In the genomic region with DNA sequence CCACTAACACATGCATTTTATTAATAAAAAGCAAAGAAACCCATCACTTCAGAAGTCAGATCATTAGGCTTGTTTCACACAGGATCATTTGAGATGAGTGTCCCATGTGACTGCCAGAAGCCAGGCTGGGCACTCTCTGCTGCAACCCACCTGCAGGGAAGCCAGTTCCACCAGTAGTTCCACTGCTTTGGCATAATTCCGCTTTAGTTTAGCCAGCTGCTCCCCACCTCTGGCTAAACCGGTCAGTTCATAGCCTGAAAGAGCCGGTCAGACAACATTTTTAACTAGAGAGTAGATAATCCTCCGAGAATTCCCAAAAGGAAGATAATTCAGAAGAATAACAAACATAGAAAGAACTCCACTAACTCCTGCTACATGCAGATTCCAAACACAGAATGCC, we compare ENCODE assay signal across 26 mouse cellular contexts. TPM values are rescaled to one million over a fixed set of nuclear protein-coding genes. Genes with fewer than 3 reads are reported as not detected.
DNase-seq lines count a peak whose midpoint lies in the region; ATAC-seq and TF ChIP-seq lines count a peak whose summit lies in the region.
"Had no signal": no experiment of that assay in that cellular context is flagged by ENCODE, and none has a peak within 500 bp of the region (broad histone marks: within the 10 kb centered on the region; RNA-seq: fewer than 3 reads in every experiment).

No protein-coding gene starts in this region.

- H3K36me3 ChIP-seq in kidney, adult 2 months (ENCODE audit: control insufficient read depth, insufficient read depth, low read length) = peaks cover 11% of the 10 kb centered on the region
- H3K36me3 ChIP-seq in stomach, embryonic 16.5 days (ENCODE audit: control insufficient read depth, insufficient read depth, low read length) = 0 out of 2 replicates have a peak, but pooled peaks cover 9% of the 10 kb centered on the region

- H3K27ac ChIP-seq in kidney, adult 2 months (ENCODE audit: insufficient read depth, low read depth, low read length) = peak overlapping the region; percentile 23; the same call in 1 of the 2 replicates
- 0 out of 2 replicates have a peak overlapping the region, but pooled peaks have one; percentile 4 for H3K27ac ChIP-seq in stomach, embryonic 16.5 days (ENCODE audit: low read length)
- H3K27ac ChIP-seq: embryonic facial prominence, embryonic 13.5 days; gastrocnemius, adult 2 months; heart, embryonic 10.5 days; heart, embryonic 13.5 days; hindbrain, embryonic 14.5 days; hindbrain, postnatal 0 days had no signal

- no peaks in the 10 kb centered on the region for H3K9me3 ChIP-seq in stomach, embryonic 16.5 days (replicated peaks; ENCODE audit: control insufficient read depth, low read length)
- H3K9me3 ChIP-seq: embryonic facial prominence, embryonic 13.5 days; heart, embryonic 10.5 days; heart, embryonic 13.5 days had no signal

- no peak overlapping the region for H3K4me3 ChIP-seq in kidney, adult 2 months (ENCODE audit: insufficient read depth, low read depth, low read length)
- H3K4me3 ChIP-seq in stomach, embryonic 16.5 days (replicated peaks; ENCODE audit: low read length) = no peak overlapping the region
- H3K4me3 ChIP-seq: embryonic facial prominence, embryonic 13.5 days; gastrocnemius, adult 2 months; heart, embryonic 10.5 days; heart, embryonic 13.5 days had no signal

- no peak for TF ChIP-seq CTCF in kidney, adult 2 months (conservative IDR thresholded peaks at IDR 0.05; ENCODE audit: insufficient read depth, insufficient read length, low read depth, low read length)

- WGBS in kidney, adult 2 months = 92% methylated on average over 4 of the region's 4 CpGs
- WGBS in stomach, embryonic 16.5 days = 65% methylated on average over 4 of the region's 4 CpGs

- no peaks in the 10 kb centered on the region for H3K4me1 ChIP-seq in kidney, adult 2 months (ENCODE audit: control insufficient read depth, insufficient read depth, low read length)
- no peaks in the 10 kb centered on the region for H3K4me1 ChIP-seq in stomach, embryonic 16.5 days (ENCODE audit: control insufficient read depth, insufficient read depth, low read length)
- H3K4me1 ChIP-seq: embryonic facial prominence, embryonic 13.5 days; heart, embryonic 10.5 days; heart, embryonic 13.5 days had no signal

- H3K4me2 ChIP-seq in stomach, embryonic 16.5 days (ENCODE audit: low read depth, low read length) = no peak overlapping the region
- H3K4me2 ChIP-seq: embryonic facial prominence, embryonic 13.5 days; heart, embryonic 13.5 days; hindbrain, embryonic 14.5 days had no signal

- ATAC-seq in stomach, embryonic 16.5 days (ENCODE audit: insufficient read depth, low FRiP score) = no peak
- ATAC-seq: CD4-positive, CD25-positive, alpha-beta regulatory T cell, adult 4 months; forebrain, embryonic 14.5 days; forebrain, postnatal 0 days; hindbrain, postnatal 0 days had no signal

- H3K9ac ChIP-seq in stomach, embryonic 16.5 days (ENCODE audit: low read length) = no peak overlapping the region
- H3K9ac ChIP-seq: embryonic facial prominence, embryonic 13.5 days; forebrain, postnatal 0 days; heart, embryonic 13.5 days; hindbrain, embryonic 14.5 days had no signal

- no peak for TF ChIP-seq POLR2A in kidney, adult 2 months (IDR thresholded peaks at IDR 0.05; ENCODE audit: low read depth, low read length)

- no peaks in the 10 kb centered on the region for H3K27me3 ChIP-seq in kidney, adult 2 months (replicated peaks; ENCODE audit: control insufficient read depth, insufficient read depth, low read length)
- no peaks in the 10 kb centered on the region for H3K27me3 ChIP-seq in stomach, embryonic 16.5 days (ENCODE audit: control insufficient read depth, insufficient read depth, low read length)
- H3K27me3 ChIP-seq: embryonic facial prominence, embryonic 13.5 days; heart, embryonic 13.5 days had no signal

- DNase-seq in kidney, adult 2 months = no peak
- DNase-seq in kidney, postnatal 14 days = no peak
- peak; percentile 19 to 42 for DNase-seq in urinary bladder, postnatal 36 days (ENCODE audit: low spot score in 2 of 2)
- DNase-seq in urinary bladder, postnatal 4 days (ENCODE audit: low spot score in 2 of 2) = no peak
- DNase-seq in left cerebral cortex, postnatal 14 days (ENCODE audit: low spot score in 2 of 2) = no peak
- DNase-seq: adrenal gland, adult 2 months; adrenal gland, postnatal 14 days; cerebellum, adult 11 months; cerebellum, adult 2 months; cerebellum, adult 9-11 months; cerebellum, postnatal 25 days; forebrain, postnatal 0 days; gastrocnemius, adult 2 months; gastrocnemius, postnatal 14 days; heart, adult 18-20 months; heart, postnatal 14 days; heart, postnatal 4 days had no signal

- intact Hi-C loops in left cerebral cortex, postnatal 14 days (cut with DNase I) = no loop called here

RNA-seq across cellular contexts. Expression of a gene that starts 13.2 kb away (rescaled TPM):
- polyA plus RNA-seq in kidney, adult 2 months (2012; rRNA removed) = 32.8 and 52.6 TPM in 2 replicates
- polyA plus RNA-seq in stomach, embryonic 16.5 days (2015; fragmentation: Nextera tagmentation; extraction: Ambion mirVana) = 70.4 and 72.0 TPM in 2 replicates
- 100 to 1,000 TPM; 251 to 257 TPM for total RNA-seq in left cerebral cortex, postnatal 14 days (2021)

RNA-seq across cellular contexts. Expression of a gene that starts 13.4 kb away (rescaled TPM):
- polyA plus RNA-seq in kidney, adult 2 months (2012; rRNA removed) = 9.7 and 14.4 TPM in 2 replicates
- 199 and 200 TPM in 2 replicates for polyA plus RNA-seq in stomach, embryonic 16.5 days (2015; fragmentation: Nextera tagmentation; extraction: Ambion mirVana)
- 10 to 100 TPM; 55.4 to 62.5 TPM for total RNA-seq in left cerebral cortex, postnatal 14 days (2021)

RNA-seq across cellular contexts. Expression of a gene that starts 58.5 kb away (rescaled TPM):
- polyA plus RNA-seq in kidney, adult 2 months (2012; rRNA removed) = 2.0 TPM in 2 replicates
- polyA plus RNA-seq in stomach, embryonic 16.5 days (2015; fragmentation: Nextera tagmentation; extraction: Ambion mirVana) = 33.0 and 37.6 TPM in 2 replicates
- under 1 TPM; 0.27 to 0.37 TPM for total RNA-seq in left cerebral cortex, postnatal 14 days (2021)
- total RNA-seq: common myeloid progenitor, adult 5-6 weeks had no signal
- polyA plus RNA-seq: adrenal gland, adult 2 months had no signal

Comparison
In these comparisons a context has a peak if more than half of its experiments do, and no peak if none do; other contexts are left out.
1. DNase-seq: peak in urinary bladder, postnatal 36 days (2 of 2); none in kidney, adult 2 months (single experiment), kidney, postnatal 14 days (single experiment), urinary bladder, postnatal 4 days (0 of 2) and left cerebral cortex, postnatal 14 days (0 of 2).
2. RNA of a gene that starts 13.4 kb away (polyA plus RNA-seq): 199 to 200 TPM in stomach, embryonic 16.5 days; 9.7 to 14.4 TPM in kidney, adult 2 months; every median in the first group is over 10 times any median in the second.
3. RNA of a gene that starts 58.5 kb away (polyA plus RNA-seq): 33.0 to 37.6 TPM in stomach, embryonic 16.5 days; 2.0 TPM in kidney, adult 2 months; every median in the first group is over 10 times any median in the second.